Mouse (Mus musculus) E14TG2a.4 (cell line): ENCODE measurements at regions not wholly inside any gene's neighbourhood (a gene's known extent, or its start where the extent isn't known, plus 50 kb on each side); places are given as distances from the start of the nearest gene placed in this dataset.

ENCODE experiments used
- CTCF ChIP-seq: conservative IDR thresholded peaks from 2 replicates; pipeline ENCODE4 v1.5.1; 2014; ENCODE audit warnings: low read length
- POU5F1 ChIP-seq: IDR thresholded peaks from 2 replicates; pipeline ENCODE4 v1.6.1; 2014; ENCODE audit warnings: low read length, borderline replicate concordance

GRCm38 (mm10) chr4:81926662-81927141 lies 484.1 kb upstream of the Mpdz start:
- no peak for TF ChIP-seq CTCF
- no peak for TF ChIP-seq POU5F1
